In genomic region chr9:116122969-116123589, GRCm38 (mm10) we compare ENCODE assay signal across 9 mouse cellular contexts. TPM values are rescaled to one million over a fixed set of nuclear protein-coding genes. Genes with fewer than 3 reads are reported as not detected.
DNase-seq lines count a peak whose midpoint lies in the region; ATAC-seq lines count a peak whose summit lies in the region.
"Had no signal": no experiment of that assay in that cellular context is flagged by ENCODE, and none has a peak within 500 bp of the region (broad histone marks: within the 10 kb centered on the region; RNA-seq: fewer than 3 reads in every experiment).

No protein-coding gene starts in this region.

- no peaks in the 10 kb centered on the region for H3K27me3 ChIP-seq in heart, embryonic 11.5 days (ENCODE audit: control insufficient read depth, insufficient read depth, low read length)
- H3K27me3 ChIP-seq in heart, embryonic 13.5 days (replicated peaks): no peaks in the 10 kb centered on the region
- H3K27me3 ChIP-seq in midbrain, embryonic 11.5 days (ENCODE audit: control insufficient read depth, insufficient read depth, low read length): no peaks in the 10 kb centered on the region

- no peak overlapping the region for H3K4me2 ChIP-seq in heart, embryonic 11.5 days
- no peak overlapping the region for H3K4me2 ChIP-seq in heart, embryonic 13.5 days
- no peak overlapping the region for H3K4me2 ChIP-seq in midbrain, embryonic 11.5 days

- H3K9me3 ChIP-seq in heart, embryonic 11.5 days (replicated peaks; ENCODE audit: control insufficient read depth, low read length): no peaks in the 10 kb centered on the region
- H3K9me3 ChIP-seq in heart, embryonic 13.5 days: no peaks in the 10 kb centered on the region
- no peaks in the 10 kb centered on the region for H3K9me3 ChIP-seq in midbrain, embryonic 11.5 days (ENCODE audit: control insufficient read depth, low read length)

- H3K9ac ChIP-seq in heart, embryonic 11.5 days (ENCODE audit: low read depth, low read length): no peak overlapping the region
- H3K9ac ChIP-seq in heart, embryonic 13.5 days: no peak overlapping the region
- no peak overlapping the region for H3K9ac ChIP-seq in midbrain, embryonic 11.5 days (ENCODE audit: low read length)

- intact Hi-C loops in heart, postnatal 25 days (cut with DNase I): no loop called here

- WGBS in heart, embryonic 11.5 days (ENCODE audit: insufficient replicate concordance): 54% methylated on average over 9 of the region's 9 CpGs
- 49% methylated on average over 9 of the region's 9 CpGs for WGBS in heart, embryonic 13.5 days
- WGBS in midbrain, embryonic 11.5 days: 78% methylated on average over 9 of the region's 9 CpGs

- ATAC-seq in heart, embryonic 11.5 days (replicated peaks; ENCODE audit: insufficient number of reproducible peaks, low FRiP score, low TSS enrichment): peak; percentile 35; the same call in 1 of the 2 replicates
- ATAC-seq in heart, embryonic 13.5 days (ENCODE audit: extremely low read depth, insufficient number of reproducible peaks, low FRiP score, low TSS enrichment): peak; percentile 21; the same call in 1 of the 2 replicates
- ATAC-seq in midbrain, embryonic 11.5 days (ENCODE audit: low FRiP score): no peak

- H3K4me1 ChIP-seq in heart, embryonic 11.5 days (ENCODE audit: control insufficient read depth, insufficient read depth, low read length): peaks cover 7% of the 10 kb centered on the region; the same call in 1 of the 2 replicates
- H3K4me1 ChIP-seq in heart, embryonic 13.5 days: peaks cover 28% of the 10 kb centered on the region
- no peaks in the 10 kb centered on the region for H3K4me1 ChIP-seq in midbrain, embryonic 11.5 days (ENCODE audit: control insufficient read depth, insufficient read depth, low read length)

- peak overlapping the region; percentile 73 for H3K27ac ChIP-seq in heart, embryonic 11.5 days (ENCODE audit: low read depth, low read length)
- H3K27ac ChIP-seq in heart, embryonic 13.5 days (replicated peaks): peak overlapping the region; percentile 73
- H3K27ac ChIP-seq in midbrain, embryonic 11.5 days (ENCODE audit: low read depth, low read length): no peak overlapping the region

- no peak overlapping the region for H3K4me3 ChIP-seq in heart, embryonic 11.5 days (ENCODE audit: low read depth, low read length)
- H3K4me3 ChIP-seq in heart, embryonic 13.5 days: no peak overlapping the region
- no peak overlapping the region for H3K4me3 ChIP-seq in midbrain, embryonic 11.5 days (ENCODE audit: low read depth, low read length)

- DNase-seq in heart, postnatal 25 days (ENCODE audit: low spot score): no peak
- DNase-seq in CD4-positive helper T cell, adult 2 months (ENCODE audit: low read depth, low spot score): peak; percentile 73
- peak; percentile 43 for DNase-seq in lung, postnatal 36 days
- peak; percentile 56 for DNase-seq in thymus, postnatal 4 days
- no peak for DNase-seq in adrenal gland, postnatal 10 days
- no peak for DNase-seq in midbrain, embryonic 11.5 days (ENCODE audit: low spot score, missing footprints)

- no peaks in the 10 kb centered on the region for H3K36me3 ChIP-seq in heart, embryonic 11.5 days (ENCODE audit: control insufficient read depth, insufficient read depth, low read length)
- H3K36me3 ChIP-seq in heart, embryonic 13.5 days: peaks cover 74% of the 10 kb centered on the region
- no peaks in the 10 kb centered on the region for H3K36me3 ChIP-seq in midbrain, embryonic 11.5 days (ENCODE audit: control insufficient read depth, insufficient read depth, low read length)
- H3K36me3 ChIP-seq: G1E had no signal

RNA-seq across cellular contexts. Expression of gene Tgfbr2, which starts 52.1 kb away (rescaled TPM):
- 12.4 and 13.8 TPM in 2 replicates for polyA plus RNA-seq in heart, embryonic 11.5 days (2014; fragmentation: Nextera tagmentation; extraction: Ambion mirVana)
- total RNA-seq in heart, postnatal 25 days (2021): 10 to 100 TPM; 35.7 to 37.0 TPM
- polyA plus RNA-seq in heart, embryonic 13.5 days (2015; fragmentation: Nextera tagmentation; extraction: Ambion mirVana): 17.2 and 19.0 TPM in 2 replicates
- total RNA-seq in adrenal gland, postnatal 10 days (2021): 10 to 100 TPM; 65.0 to 70.8 TPM
- 8.1 and 9.2 TPM in 2 replicates for polyA plus RNA-seq in midbrain, embryonic 11.5 days (2014; fragmentation: Nextera tagmentation; extraction: Ambion mirVana)
- polyA plus RNA-seq: G1E had no signal

Comparison
In these comparisons a context has a peak if more than half of its experiments do, and no peak if none do; other contexts are left out.
1. DNase-seq: peak in CD4-positive helper T cell, adult 2 months (single experiment), lung, postnatal 36 days (single experiment) and thymus, postnatal 4 days (single experiment); none in heart, postnatal 25 days (single experiment), adrenal gland, postnatal 10 days (single experiment) and midbrain, embryonic 11.5 days (single experiment).